Mouse (Mus musculus) spleen, adult 2 months (tissue): ENCODE results near the gene Olfr782. TPM values are rescaled to one million over a fixed set of nuclear protein-coding genes. Genes with fewer than 3 reads are reported as not detected.
"Not testable (repeated sequence)": the region's sequence is repeated elsewhere in the genome, so short reads cannot be mapped to it uniquely, and the experiment has no call there.

Source experiments
- DNase-seq, 2 experiments: peaks; one replicate each; pipeline versions ENCODE4 v3.0.0 to v3.0.0-alpha.2; 2012 to 2021; ENCODE audit warnings: low spot score in 2 of 2, low read depth in 1 of 2
- H3K27ac ChIP-seq: fragments of 200-500 bp; 2 replicates; pipeline ENCODE4 v1.5.1; 2012; ENCODE audit warnings: low read length, inconsistent platforms; ENCODE audit not compliant: insufficient read depth
- H3K27me3 ChIP-seq: fragments of 200-500 bp; 2 replicates; pipeline ENCODE4 v1.6.1; 2012; ENCODE audit warnings: mild to moderate bottlenecking, moderate library complexity, low read length, inconsistent platforms; ENCODE audit not compliant: control insufficient read depth, insufficient read depth
- H3K36me3 ChIP-seq: fragments of 200-500 bp; 2 replicates; pipeline ENCODE4 v1.6.1; 2012; ENCODE audit warnings: mild to moderate bottlenecking, low read length, inconsistent platforms; ENCODE audit not compliant: control insufficient read depth, insufficient read depth
- H3K4me1 ChIP-seq: fragments of 200-500 bp; 2 replicates; pipeline ENCODE4 v1.6.1; 2011; ENCODE audit warnings: inconsistent platforms; ENCODE audit not compliant: control insufficient read depth, insufficient read depth, insufficient read length
- H3K4me3 ChIP-seq: fragments of 200-500 bp; 2 replicates; pipeline ENCODE4 v1.5.1; 2011; ENCODE audit warnings: mild to moderate bottlenecking, inconsistent platforms; ENCODE audit not compliant: insufficient read depth, insufficient read length; ENCODE audit errors: extremely low read depth
- CTCF ChIP-seq: fragments of 200-500 bp; IDR thresholded peaks from 2 replicates; pipeline ENCODE4 v1.5.1; 2011; ENCODE audit warnings: mild to moderate bottlenecking, inconsistent platforms; ENCODE audit not compliant: insufficient read depth, insufficient read length, insufficient replicate concordance; ENCODE audit errors: extremely low read depth
- POLR2A ChIP-seq: fragments of 200-500 bp; IDR thresholded peaks from 2 replicates; pipeline ENCODE4 v1.6.1; 2011; ENCODE audit warnings: low read depth, low read length, inconsistent platforms
- WGBS: fragments of 180-500 bp; shearing (Covaris S2); methylation state at CpG from one replicate; pipeline ENCODE4 v1.1.7; 2018; 5-methylcytosine and 5-hydroxymethylcytosine counted together
- polyA plus RNA-seq: library from polyadenylated mRNA; depleted of rRNA; stranded (reverse); fragments of >200 nt; gene quantifications from 2 replicates; pipeline ENCODE4 v1.2.3, GENCODE M21; 2012; rRNA removed

Olfr782 gene
- not detected in 2 replicates for polyA plus RNA-seq

DNA sequence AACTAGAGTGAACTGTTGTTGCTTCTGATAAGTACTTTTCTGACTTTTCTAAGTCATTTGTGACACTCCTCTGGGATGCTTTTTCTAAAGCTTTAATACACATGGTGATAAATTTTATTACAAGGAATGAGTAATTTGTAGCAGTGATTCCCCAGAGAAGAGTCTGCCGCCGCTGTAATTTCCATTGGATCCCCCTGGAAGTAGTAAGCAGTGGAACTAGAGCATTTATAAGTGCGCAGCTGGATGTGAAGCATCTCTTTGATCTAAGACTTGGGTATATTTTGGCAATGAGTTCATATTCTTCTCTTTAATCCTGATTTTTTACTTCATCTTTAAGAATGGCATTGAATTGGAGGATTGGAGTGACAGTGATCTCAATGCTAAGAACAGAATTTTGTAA lies at the start of gene Olfr782:
Gene Olfr782, plus strand, starts transcription at position 301 of the 400 bp plus-strand sequence.
- Histone ChIP-seq H3K27me3 (no peaks in the 10 kb centered on the region), H3K4me1 (no peaks in the 10 kb centered on the region), H3K27ac (no peak within 1 kb of the TSS), H3K36me3 (no peaks in the 10 kb centered on the region), H3K4me3 (no peak within 1 kb of the TSS)
- WGBS, result 87% methylated on average over 3 of the region's 3 CpGs
- no peak for DNase-seq
- TF ChIP-seq CTCF, result no peak
- no peak for TF ChIP-seq POLR2A

DNA sequence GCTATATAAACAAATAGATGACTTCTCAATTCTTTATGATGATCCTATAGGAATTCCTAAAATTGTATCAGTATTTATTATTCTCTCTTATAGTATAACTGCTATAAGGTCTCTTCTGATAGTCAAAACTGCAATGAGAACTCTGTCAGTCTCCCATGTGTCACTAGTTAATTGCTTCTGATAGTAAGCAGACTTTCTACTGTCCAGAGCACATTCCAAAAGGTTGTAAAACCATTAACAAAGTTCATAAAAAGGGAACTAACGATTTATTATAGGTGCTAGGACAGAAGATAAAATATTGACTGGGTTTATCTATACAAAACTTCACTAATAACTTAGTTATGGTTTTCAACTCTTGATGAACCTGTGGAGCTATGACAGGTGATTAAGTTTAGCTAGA lies 35.7 kb upstream of the Olfr782 start:
- H3K27ac ChIP-seq, H3K4me1 ChIP-seq, H3K27me3 ChIP-seq, H3K36me3 ChIP-seq, H3K4me3 ChIP-seq, DNase-seq: not testable (repeated sequence)
- 33% methylated on average over 1 of the region's 1 CpGs for WGBS

DNA sequence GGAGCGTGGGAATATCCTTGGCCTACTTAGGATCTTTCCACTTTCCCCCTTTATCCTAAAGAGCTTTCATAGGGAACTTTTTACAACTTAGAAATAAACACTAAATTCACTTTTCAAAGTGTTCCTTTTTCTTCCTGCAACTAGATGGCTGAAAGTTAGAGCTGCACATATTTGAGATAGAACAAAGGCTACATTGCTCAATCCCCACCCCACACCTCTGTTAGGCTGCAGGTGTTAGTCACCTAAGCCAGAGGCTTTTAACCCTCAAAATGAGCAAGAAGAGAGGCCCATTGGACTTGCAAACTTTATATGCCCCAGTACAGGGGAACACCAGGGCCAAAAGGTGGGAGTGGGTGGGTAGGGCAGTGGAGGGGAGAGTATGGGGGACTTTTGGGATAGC lies 35.1 kb upstream of the Olfr782 start:
- H3K4me3 ChIP-seq, H3K27me3 ChIP-seq, H3K27ac ChIP-seq, H3K36me3 ChIP-seq, H3K4me1 ChIP-seq, DNase-seq: not testable (repeated sequence)
- WGBS, result no CpG with 5 or more reads among the region's 1 CpGs

DNA sequence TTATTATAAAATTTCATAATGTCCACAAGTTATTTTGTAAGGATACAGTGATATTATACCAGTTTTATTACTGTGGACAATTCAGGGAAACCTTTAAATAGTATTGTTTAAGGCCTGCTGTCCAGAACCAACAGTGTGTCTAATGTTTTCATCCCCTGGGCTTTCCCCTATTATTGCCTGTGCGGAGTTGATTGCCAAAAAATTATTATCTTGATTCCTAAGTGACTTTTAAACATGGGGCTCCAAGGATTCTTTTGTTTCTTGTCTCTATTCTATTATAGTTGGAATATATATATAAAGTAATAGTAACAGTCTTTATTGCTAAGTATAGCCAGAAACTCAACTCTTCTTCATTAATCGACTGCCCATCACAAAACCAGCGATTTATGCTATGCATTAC lies 30.8 kb upstream of the Olfr782 start, which contains the start of gene Olfr780:
Gene Olfr780, plus strand, starts transcription at position 301 of the 400 bp plus-strand sequence.
- no peaks in the 10 kb centered on the region for H3K4me1 ChIP-seq
- no peaks in the 10 kb centered on the region for H3K27me3 ChIP-seq
- 86% methylated on average over 3 of the region's 3 CpGs for WGBS
- H3K36me3 ChIP-seq, result no peaks in the 10 kb centered on the region
- DNase-seq, result no peak
- H3K4me3 ChIP-seq, result no peak within 1 kb of the TSS
- TF ChIP-seq POLR2A, result no peak
- TF ChIP-seq CTCF, result no peak
- H3K27ac ChIP-seq, result no peak within 1 kb of the TSS

DNA sequence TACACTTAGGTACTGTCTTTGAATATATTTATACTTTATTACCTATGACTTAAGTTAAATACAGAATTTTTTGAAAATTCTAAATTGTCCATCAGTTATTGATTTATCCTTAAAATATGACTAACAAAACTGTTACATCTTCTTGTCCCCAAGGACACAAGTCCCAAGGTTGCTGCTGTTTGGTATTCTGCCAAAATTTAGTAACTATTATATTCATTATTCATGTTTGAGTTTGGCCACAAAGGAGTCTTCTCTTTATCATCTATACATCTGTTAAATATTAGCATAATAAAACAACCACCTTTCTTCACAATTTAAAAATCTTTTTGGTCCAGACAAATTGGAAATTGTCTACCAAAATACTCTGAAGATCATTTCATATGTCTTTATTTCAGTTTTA lies 20.1 kb upstream of the Olfr782 start, which contains the start of gene Olfr781:
Gene Olfr781, plus strand, starts transcription at position 301 of the 400 bp plus-strand sequence.
- H3K4me3 ChIP-seq, result no peak within 1 kb of the TSS
- no peak for DNase-seq

DNA sequence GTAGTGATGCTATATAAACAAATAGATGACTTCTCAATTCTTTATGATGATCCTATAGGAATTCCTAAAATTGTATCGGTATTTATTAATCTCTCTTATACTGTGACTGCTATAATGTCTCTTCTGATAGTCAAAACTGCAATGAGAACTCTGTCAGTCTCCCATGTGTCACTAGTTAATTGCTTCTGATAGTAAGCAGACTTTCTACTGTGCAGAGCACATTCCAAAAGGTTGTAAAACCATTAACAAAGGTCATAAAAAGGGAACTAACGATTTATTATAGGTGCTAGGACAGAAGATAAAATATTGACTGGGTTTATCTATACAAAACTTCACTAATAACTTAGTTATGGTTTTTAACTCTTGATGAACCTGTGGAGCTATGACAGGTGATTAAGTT lies 3.8 kb downstream of the Olfr782 start:
- H3K4me1 ChIP-seq, H3K4me3 ChIP-seq: not testable (repeated sequence)

More for the DNA sequence above, 20.1 kb upstream of the Olfr782 start, which contains the start of gene Olfr781:
- no peaks in the 10 kb centered on the region for H3K27me3 ChIP-seq
- H3K36me3 ChIP-seq, result no peaks in the 10 kb centered on the region
- TF ChIP-seq POLR2A (no peak), CTCF (no peak)
- H3K4me1 ChIP-seq, result no peaks in the 10 kb centered on the region
- H3K27ac ChIP-seq, result no peak within 1 kb of the TSS

DNA sequence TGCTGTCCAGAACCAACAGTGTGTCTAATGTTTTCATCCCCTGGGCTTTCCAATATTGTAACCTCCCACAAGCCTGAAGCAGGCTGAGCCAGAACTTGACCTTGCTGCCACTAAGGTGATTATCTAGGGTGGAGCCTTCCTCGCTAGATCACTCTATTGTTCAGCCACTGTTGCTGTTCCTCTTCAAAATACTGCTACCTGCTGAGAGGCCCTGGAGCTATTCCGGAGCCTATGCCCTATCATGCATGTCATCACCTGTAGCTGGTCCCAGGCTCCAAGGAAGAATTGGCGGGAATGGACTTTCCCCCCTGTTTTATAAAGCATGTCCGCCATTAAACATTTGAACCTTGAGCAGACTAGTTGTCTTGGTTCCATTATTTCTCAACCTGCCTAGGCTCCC lies 7.8 kb downstream of the Olfr782 start:
- not testable (repeated sequence) for DNase-seq, H3K36me3 ChIP-seq, H3K4me1 ChIP-seq, H3K27me3 ChIP-seq, H3K4me3 ChIP-seq, H3K27ac ChIP-seq
- 90% methylated on average over 4 of the region's 4 CpGs for WGBS

More for the DNA sequence above, 3.8 kb downstream of the Olfr782 start:
- H3K27ac ChIP-seq, DNase-seq, H3K27me3 ChIP-seq, H3K36me3 ChIP-seq: not testable (repeated sequence)
- WGBS, result 62% methylated on average over 2 of the region's 2 CpGs

DNA sequence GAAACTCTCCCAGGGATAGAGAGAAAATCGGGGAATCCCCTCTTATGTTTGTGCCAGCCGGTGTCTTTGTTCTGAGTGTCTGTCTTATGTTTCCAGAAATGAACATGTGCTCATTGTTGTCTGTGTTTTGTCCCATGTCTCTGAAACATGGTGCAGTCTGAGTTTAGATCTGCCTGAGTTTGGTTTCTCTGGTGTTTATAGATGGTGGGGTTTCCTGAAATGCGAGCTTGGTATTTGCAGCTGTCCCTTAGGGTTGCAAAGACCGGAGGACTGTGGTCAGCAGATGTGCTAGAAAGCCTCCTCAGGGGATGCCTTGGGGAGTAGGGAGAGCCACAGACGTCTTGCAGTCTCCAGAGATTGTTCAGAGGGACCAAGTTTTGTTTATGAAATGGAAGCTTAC lies 8.7 kb downstream of the Olfr782 start:
- no peaks in the 10 kb centered on the region for H3K4me1 ChIP-seq
- H3K36me3 ChIP-seq, result no peaks in the 10 kb centered on the region
- H3K27ac ChIP-seq, result no peak overlapping the region
- no peak for DNase-seq
- TF ChIP-seq CTCF (no peak), POLR2A (no peak)
- no peaks in the 10 kb centered on the region for H3K27me3 ChIP-seq
- H3K4me3 ChIP-seq, result no peak overlapping the region
- WGBS, result 74% methylated on average over 5 of the region's 5 CpGs

DNA sequence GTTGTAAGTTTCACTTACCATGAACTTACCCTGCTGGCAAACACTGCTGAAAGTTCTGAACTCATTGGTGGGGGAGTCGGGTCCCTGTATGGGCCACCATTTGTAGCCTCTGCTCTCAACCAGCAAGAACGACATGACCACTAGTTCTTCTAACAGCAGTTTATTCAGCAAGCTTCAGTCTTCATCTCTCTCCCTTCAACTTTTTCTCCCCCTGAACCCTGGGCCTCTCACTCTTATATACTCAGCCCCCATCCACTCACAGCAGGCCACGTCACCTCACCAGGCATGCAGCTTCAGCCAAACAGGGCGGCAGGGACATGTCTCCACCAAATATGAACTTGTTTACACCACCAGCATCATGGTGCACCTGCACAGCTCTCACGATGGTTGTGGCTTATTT lies 25.4 kb downstream of the Olfr782 start:
- H3K4me1 ChIP-seq, DNase-seq, H3K36me3 ChIP-seq, H3K27ac ChIP-seq, H3K27me3 ChIP-seq, H3K4me3 ChIP-seq: not testable (repeated sequence)
- 90% methylated on average over 5 of the region's 5 CpGs for WGBS
